Mouse (Mus musculus) liver, adult 2 months (tissue): Measurements from ENCODE around the gene Anapc1.

Experiments
- CTCF ChIP-seq: fragments of 200-500 bp; IDR thresholded peaks from 2 replicates; pipeline ENCODE4 v1.5.1; 2011; ENCODE audit warnings: low read depth, low read length, control low read depth
- POLR2A ChIP-seq: fragments of 200-500 bp; IDR thresholded peaks from 2 replicates; pipeline ENCODE4 v1.6.1; 2011; ENCODE audit warnings: low read length, control low read depth; ENCODE audit not compliant: insufficient read depth; ENCODE audit errors: extremely low read depth

GRCm38 (mm10) chr2:128722106-128722710, 35.0 kb upstream of the Anapc1 start:
- TF ChIP-seq POLR2A: no peak
- TF ChIP-seq CTCF: no peak
